Mouse (Mus musculus) retina, postnatal 1 day (tissue): ENCODE results near the gene Col18a1.
"Not testable (repeated sequence)": the region's sequence is repeated elsewhere in the genome, so short reads cannot be mapped to it uniquely, and the experiment has no call there.

ENCODE experiments used
- DNase-seq: peaks from one replicate; pipeline ENCODE4 v3.0.0-alpha.2; 2012

Col18a1 gene

DNA sequence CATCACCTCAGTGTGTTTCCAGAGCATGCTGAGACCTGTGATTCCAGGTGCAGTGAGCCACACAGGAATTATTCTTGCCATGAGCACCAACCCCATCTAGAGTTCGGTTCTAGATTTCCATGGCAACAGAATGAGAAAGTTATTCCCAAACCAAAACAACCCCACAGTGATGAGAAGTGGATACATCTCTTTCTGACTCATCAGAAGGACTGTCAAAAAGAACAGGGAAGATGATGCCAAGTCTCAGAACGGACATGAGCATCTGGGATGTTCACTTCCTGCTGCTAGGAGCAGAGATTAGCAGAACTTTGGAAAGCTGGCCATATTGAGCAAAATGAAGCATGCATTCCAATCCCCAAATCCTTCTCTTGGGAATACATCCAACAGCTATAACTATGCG lies 13.8 kb upstream of the Col18a1 start:
- no peak for DNase-seq

DNA sequence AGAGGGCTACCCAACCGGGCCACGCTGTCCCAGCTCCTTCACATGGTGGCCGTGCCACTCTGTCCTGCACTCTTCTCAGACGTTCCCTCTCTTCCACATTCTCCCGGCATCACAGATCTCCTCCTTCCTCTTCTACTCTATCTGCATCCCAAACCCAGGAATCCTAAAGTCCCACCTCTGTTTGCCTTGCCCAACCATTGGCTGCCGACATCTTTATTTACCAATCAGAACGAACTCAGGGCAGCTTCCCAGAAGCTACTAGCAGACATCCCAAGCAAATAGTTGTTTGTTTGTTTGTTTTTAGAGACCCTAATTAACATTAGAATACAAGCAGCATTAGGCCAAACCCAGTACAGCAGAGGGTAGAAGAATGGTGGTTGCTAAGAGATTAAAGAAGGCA lies 12.3 kb upstream of the Col18a1 start:
- no peak for DNase-seq

DNA sequence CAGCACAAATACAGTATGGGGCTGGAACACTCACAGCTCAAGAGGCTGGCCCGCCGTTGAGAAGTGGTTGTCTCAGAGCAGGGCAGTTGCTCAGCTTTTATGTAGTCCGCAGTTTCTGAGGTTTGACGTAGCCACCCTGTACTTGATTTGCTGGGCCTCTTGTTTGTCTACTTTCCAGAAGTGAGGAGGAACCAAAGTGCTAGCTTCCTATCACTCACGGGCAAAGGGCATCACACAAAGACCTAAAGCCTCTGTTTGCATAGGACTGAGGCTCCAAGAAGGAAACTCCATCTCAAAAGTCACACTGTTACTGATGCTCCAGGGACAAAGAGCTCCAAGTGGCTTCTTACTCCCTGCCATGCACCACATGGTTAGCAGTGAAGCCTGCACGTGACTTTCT lies 4.1 kb upstream of the Col18a1 start:
- no peak for DNase-seq

DNA sequence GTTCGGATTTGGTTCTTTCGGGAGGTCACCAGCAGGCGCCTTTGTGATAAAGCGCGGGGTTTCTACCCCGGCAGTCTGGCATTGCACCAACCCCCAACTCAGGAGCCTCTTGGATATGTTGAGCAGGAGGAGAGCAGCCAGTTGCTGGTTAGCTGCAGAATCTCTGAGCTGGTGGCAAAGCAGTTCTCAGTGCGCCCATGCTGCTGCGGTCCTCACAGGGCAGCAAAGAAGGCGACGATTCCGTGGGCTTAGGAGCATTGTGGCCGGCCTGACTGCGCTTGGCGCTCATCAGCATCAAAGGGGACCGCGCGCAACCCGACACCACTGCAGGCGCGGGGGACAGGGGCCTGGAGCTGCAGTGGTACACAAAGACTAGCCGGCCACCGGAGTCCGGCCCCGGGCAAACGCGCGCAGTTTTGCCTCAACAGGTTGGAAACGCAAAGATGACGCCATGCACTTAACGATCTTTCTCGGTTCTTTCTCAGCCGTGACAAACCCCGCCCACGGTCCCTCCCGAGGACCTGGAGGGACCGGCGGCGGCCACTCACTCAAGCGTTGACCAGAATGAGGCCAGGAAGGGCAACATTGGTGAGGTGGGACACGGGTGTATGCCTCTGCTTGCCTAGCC lies 916 bp downstream of the Col18a1 start:
- DNase-seq = peak; percentile 75

DNA sequence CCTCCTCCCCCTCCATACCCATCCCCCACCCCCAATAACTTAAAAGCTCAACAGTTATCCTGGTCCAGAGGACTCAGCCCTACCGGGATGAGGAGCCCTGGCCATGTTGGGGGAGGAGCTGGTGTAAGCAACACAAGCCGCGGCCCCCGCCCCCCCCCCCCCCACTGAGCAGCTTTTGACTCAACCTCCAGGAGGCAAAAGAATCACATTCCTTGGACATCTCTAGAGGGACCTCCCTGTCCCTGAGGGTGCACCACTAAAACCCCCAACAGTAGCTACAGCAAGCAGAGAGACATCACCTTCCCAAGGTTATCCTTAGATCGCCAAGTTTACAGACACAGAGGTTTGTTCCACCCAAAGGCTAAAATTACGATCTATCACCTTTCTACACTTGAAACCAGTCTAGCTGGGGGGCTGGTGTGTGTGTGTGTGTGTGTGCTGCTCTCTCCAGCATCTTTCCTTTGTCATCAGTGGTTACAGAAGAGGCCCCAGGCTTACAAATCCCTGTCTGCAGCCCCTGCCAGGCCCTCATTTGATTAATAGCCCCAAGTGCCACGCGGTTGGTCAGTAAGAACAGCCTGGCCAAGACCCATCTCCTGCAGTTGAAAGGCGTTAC lies 1.8 kb downstream of the Col18a1 start:
- peak; percentile 30 for DNase-seq

DNA sequence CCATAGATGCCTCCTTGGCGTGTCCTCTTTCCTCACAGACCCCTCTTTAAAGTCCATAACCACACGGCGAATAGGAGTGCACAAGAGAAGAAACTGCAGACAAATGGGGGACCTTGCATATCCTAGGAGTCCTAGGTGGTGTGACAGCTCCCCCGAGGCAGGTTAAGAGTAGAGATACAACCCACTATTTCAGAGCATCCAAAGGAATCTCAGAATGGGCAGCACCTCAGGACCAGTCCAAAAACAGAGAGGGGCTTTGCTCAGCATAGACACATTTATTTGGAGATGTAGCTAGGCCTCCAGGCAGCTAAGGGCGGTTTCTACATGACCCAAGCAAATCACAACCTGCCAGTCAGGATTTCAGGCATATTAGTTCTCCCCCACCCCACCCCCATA lies 2.3 kb downstream of the Col18a1 start:
- no peak for DNase-seq

DNA sequence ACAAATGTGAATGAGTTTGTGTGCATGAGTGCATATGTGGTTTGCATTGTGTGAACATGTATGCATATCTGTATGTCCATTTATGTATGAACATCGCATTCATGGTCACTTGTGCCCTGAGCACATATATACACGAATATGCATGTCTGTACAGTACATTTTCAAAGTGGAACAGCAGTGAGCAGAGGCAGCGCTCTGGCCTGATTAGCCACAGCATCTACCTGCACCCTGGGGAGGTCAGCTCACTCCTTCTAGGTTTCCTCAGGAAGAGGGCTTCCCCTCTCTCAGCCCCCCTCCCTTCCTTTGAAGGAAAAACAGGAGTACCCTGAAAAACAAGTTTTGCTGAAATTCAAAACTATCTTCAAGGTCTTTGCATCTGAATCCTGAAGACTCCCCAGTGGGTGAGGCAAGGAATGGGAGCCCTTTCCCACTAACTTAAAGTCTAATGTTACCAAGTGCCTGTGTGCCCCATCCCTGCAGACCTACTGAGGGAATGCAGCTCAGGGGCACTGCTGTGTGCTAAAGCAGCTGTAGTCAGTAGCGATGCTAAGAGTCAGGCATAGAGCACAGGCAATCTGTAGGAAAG lies 2.9 kb downstream of the Col18a1 start:
- DNase-seq = no peak

DNA sequence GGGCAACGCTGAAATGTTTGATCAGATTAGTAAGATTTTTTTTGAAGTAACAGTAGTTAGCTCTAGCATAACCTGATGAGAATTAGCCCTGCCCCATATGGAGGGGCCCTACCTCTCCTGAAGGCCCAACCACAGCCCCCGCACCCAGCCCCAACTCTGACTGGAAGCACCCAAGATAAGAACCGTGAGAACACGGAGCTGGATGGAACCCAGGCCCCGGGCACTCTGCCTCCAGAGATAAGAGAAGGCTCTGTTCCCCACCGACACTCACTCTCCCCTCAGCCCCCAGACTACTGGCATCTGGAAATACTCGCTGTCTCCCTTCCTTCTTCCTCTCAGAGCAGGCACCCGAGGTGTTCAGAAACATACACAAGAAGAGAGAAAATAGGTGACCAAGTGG lies 6.8 kb downstream of the Col18a1 start:
- no peak for DNase-seq

DNA sequence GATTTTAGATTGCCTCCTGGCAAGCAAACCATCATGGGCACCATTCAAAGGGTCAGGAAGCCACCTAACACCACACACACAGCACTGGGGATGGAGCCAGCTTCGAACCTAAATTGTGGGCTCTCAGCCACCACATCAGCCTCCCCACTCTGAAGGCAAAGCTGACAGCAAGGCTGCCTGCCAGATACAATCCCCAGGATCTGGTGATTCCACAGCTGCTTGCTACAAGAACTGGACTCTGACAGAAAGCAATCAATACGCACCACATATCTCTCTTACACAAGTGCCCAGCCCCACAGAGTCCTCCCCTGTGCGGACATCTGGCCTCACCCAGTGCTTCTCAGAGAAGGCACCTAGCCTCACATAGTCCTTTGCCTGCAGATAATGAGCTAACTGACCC lies 7.4 kb downstream of the Col18a1 start:
- DNase-seq = no peak

DNA sequence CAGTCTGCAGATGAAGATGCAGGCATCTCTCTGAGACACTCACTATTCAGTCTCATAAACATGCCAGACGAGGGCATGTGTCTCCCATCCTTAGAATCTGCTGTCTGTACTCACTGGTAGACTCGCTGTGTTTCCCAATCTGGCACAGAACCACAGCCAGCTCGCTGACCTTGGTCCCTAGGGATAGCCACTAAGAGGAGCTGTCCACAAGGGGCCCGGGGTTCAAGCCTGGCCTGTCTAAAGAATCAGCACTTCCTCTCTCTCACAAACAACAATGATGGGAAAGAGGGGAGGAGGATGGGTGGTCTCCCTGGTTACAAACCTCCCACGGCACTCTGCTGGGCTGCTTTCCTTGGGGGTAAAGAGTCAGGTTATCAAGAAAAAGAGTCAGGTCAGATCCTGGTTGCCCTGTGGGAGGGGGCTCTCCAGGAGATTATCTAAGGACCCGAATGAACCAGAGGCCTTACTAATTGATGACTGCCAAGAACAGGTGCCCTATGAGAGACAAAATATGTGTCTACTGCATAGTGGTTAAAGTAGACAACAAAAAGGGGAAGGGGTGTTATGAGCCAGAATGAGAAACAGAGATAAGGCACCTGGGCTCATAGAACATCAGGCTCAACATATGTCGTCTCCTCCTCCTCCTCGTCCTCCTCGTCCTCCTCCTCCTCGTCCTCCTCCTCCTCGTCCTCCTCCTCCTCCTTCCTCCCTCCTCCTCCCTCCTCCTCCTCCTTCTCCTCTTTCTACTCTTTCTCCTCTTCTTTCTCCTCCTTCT lies 8.9 kb downstream of the Col18a1 start:
- DNase-seq = peak; percentile 37

DNA sequence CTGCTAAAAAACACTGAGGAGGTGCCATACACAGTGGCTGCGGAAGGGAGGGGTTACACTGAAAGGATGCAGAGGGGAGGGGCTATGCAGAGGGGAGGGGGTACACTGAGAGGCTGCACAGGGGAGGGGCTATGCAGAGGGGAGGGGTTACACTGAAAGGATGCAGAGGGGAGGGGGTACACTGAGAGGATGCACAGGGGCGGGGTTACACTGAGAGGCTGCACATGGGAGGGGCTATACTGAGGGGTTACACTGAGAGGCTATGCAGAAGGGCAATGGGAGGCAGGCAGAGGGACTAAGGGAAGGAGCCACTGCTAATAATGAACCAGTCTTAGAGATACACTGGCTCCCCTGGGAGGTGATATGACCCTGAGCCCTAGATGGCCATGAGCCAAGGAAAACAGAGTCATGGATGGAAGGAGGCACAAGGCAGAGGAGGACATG lies 14.1 kb downstream of the Col18a1 start:
- peak; percentile 95 for DNase-seq

DNA sequence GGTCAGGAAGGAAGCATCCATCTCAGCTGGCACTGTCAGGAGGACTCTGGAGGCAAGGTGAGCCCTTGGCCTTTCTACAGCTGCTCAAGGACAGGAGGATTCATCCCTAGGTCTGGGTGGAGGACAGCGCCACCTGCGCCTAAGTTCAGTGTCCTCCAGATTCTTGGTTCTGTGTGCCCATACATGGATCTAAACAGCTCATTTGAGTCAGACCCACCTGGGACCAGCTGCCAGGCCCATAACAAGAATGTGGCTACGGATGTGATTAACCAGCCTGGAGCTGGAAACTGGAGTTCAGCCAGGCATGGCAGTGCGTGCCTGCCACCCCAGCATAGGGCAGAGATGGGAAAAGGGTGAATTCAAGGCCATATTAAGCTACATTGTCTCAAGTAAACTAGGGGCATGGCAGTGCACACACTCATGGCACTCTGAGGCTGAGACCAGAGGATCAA lies 14.8 kb downstream of the Col18a1 start:
- DNase-seq = no peak

DNA sequence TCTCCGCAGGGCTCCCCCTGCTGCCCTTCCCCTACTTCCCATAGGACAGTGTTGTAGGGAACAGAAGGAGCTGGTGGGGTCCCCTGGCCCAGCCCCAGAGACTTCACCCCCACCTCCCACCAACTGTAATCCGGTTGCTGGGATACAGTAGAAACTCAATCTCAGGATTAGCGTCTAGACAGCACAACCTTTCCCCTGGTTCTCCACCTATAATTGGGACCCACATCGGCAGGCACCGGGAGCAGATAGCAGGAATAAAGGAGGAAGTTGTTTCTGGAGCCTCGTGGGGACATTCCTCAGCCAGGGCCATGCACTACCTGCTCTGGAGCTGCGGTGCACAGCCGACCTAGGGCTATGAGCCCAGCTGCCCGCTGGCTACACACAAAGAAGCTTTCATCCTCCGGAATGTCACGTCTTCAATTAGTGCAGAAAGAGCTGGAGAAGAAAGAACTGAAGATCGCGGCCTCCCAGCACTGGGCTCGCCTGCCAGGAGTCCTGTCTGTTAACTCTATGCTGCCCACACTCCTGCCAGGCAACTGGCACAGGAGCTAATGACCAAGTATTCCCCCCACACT lies 15.3 kb downstream of the Col18a1 start:
- DNase-seq = peak; percentile 91

DNA sequence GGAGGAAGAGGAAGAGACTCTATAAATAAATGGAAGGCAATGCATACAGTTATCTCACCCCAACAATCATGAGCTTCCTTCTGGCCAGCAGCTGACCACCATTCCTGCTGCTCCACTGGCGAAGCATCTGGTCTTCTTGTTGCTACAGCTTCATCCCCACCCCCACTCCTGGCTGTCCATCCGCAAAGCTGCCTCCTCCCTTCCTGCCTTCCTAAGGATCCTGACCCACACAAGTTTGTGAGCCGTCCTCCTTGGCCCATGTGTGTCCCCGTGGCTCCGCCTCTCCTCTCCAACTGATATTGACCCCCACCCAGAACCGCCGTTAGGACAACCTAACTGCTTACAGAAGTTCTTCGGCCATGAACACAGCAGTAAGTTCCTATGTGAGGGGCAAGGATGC lies 16.3 kb downstream of the Col18a1 start:
- DNase-seq = peak; percentile 70

DNA sequence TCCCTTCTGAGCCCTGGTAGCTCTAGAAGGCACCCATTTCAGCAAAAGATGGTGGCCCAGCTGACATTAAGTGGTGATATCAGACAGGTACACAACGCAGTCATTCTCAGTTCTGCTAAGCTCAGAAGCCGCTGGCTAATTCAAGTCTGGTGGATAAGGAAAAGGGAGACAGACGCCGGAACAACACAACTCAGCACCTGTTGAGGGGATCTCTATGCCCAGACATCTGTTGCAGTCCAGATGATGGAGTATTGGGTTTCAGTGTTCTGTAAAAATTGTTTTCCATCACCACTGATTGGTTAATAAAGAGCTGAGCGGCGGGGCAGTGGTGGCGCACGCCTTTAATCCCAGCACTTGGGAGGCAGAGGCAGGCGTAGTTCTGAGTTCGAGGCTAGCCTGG lies 18.8 kb downstream of the Col18a1 start:
- DNase-seq = no peak

DNA sequence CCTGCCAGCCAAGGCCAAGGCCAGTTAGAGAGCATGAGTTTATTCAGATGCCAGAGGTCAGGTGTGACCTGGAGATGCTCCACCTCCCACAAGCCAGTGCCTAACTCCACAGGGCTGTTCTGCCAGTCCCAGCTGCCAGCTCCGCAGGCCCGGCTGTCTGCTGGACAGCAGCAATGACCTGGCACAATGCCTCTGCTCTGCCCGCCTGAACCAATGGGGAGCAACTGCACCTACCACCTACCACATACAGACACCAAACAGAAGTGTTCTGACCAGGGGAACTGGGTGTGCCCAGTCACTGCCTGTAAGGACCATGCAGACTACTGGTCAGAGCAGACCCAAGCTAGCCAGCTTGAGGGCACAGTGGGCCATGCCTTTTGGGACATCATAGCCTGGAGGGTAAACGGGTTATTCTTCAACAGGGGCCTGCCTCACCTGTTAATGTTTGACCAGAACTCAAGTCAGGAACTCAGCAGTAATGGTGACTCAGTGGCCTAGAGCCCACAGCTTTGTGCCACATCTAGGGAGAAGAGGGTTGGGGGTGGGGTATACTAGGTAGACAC lies 19.4 kb downstream of the Col18a1 start:
- no peak for DNase-seq

DNA sequence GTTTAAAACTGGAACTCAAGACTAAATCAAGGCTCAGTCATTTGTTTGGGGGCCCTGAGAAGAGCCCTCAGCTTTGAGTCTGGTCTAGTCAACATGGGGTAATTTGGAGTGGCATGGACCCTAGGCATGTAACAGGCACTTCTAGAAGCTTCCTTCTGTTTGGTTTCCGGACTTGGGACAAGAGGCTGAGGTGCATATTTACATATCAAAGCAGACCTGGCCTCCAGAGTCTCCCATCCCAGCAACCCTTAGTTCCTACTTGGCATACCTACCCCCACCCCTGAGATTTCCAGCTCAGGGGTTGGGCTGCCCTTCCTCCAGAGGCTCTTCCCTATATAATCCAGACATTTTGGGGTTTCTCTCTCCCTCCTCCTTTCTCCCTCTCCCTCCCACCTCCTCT lies 20.4 kb downstream of the Col18a1 start:
- DNase-seq = no peak

DNA sequence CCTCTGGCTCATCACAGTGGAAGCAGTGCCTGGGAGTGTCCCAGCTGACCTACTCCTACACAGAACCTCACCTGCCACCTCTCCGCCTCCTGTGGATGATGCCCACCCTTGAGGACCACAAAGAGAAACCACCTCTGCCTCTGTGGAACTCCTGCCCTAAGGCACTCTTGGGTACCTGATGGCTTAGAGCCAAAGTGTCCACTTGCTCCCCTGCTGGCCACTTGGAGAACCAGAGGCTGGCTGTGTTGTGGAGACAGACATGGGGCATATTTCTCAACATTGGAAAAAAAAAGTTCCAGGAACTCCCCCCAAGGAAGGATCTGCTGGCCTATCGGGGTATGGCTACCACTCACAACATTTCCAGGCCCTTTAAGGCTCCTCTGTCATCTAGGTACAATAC lies 22.0 kb downstream of the Col18a1 start:
- no peak for DNase-seq

DNA sequence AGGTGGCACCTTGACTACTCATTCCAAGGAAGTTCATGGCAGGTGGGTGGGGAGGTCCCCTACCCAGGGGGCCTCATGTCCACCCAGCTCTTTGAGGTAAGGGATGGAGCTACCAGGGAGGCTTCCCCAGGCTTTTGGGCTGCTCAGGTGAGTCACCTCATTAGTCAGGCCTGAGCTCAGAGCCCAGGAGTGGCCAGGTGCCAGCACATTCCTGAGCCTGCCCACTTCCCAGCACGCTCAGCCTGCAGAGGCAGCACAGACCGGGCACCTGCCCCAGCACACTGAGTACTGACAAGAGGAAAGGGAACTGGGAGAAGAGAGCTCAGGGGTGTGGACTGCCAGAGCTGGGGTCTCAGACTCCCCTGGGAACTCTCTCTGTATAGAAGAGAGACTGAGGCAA lies 24.0 kb downstream of the Col18a1 start:
- DNase-seq = no peak

DNA sequence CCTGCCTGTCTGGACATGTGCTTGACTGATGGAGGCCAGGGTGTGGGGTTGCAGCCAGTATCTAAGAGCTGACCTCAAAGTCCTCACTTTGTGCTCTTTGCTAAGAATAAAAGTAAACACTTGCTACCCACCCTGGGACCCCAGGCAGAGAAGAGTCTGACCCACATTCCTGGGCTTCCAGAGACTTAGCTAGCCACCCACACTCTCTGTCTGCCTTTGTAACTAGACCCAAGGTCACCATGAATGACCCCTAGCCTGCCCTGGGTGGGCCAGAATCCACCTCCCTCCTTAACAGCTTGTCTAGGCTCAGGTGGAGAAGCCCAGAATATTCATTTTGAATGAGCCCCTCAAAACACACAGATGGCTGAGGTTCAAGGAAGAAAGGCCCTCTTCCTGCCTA lies 28.0 kb downstream of the Col18a1 start:
- DNase-seq = no peak

DNA sequence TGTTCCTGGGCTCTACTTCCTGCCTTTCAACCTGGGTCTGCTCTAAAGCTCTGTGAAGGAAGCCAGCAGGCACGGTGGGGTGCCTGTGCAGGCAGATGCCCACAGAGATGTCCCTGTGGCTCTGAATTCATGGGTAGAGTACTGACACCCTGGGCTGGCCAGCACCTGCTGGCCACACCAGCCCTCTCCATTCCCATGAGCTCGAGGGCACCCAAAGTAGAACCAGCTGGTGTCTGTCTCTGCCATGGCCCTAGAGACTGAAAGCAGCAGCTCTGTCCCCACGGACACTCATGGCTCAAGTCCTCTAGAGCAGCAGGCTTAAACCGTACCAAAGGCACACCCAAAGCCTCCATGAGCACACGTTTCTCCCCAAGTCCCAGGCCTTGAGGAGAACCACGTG lies 30.1 kb downstream of the Col18a1 start:
- DNase-seq = no peak

DNA sequence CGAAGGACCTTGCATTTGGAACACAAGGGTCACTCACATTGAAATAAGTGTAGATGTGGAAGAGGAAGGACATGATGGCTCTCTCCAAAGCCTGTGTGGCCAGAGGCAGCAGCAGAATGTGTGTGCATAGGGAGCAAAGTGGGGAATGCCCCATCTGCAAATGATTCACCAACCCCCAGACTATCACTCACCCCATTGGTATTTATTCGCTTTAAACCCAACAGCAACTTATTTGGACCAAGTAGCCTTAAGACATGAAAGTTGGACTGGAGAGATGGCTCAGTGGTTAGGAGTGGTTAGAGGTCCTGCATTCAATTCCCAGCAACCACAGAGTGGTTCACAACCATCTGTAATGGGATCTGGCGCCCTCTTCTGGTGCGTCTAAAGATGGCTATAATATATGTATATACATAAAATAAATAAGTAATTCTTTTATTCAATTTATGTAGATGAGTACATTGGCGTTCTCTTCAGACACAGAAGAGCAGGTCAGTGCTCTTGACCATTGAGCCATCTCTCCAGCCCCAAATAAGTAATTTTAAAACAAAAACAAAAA lies 31.0 kb downstream of the Col18a1 start:
- no peak for DNase-seq

DNA sequence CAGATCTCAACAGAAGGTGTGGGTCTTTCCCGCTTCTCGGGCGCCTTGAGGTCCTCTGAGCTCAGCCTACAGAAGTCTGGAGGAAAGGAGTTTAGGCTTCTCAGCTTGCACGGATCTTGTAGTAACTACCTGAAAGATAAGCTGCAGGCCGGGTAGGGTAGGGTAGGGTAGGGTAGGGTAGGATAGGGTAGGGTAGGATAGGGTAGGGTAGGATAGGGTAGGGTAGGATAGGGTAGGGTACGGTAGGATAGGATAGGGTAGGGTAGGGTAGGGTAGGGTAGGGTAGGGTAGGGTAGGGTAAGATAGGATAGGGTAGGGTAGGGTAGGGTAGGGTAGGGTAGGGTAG lies 31.6 kb downstream of the Col18a1 start:
- not testable (repeated sequence) for DNase-seq
